Mouse (Mus musculus) left cerebral cortex, adult 2 months (tissue): ENCODE measurements at regions not wholly inside any gene's neighbourhood (a gene's known extent, or its start where the extent isn't known, plus 50 kb on each side); places are given as distances from the start of the nearest gene placed in this dataset.

ENCODE experiments used
- DNase-seq, 2 experiments: peaks; one replicate each; pipeline ENCODE4 v3.0.0; 2021 to 2022; ENCODE audit warnings: low spot score in 2 of 2, mixed read lengths in 1 of 2; ENCODE audit errors: extremely low spot score in 1 of 2
- H3K27ac ChIP-seq: fragments of 200-600 bp; 2 replicates; pipeline ENCODE4 v1.8.1; 2022
- H3K4me3 ChIP-seq: fragments of 200-600 bp; 2 replicates; pipeline ENCODE4 v1.8.1; 2022
- CTCF ChIP-seq: fragments of 200-600 bp; IDR thresholded peaks from 2 replicates; pipeline ENCODE4 v1.8.1; 2022; ENCODE audit warnings: antibody characterized with exemption, mild to moderate bottlenecking, moderate library complexity
- intact Hi-C: fragments of 180-260 bp; cut with DNase I; formaldehyde crosslinking; loops from one replicate; pipeline ENCODE4 v1.15.1; 2025

GRCm38 (mm10) chr3:101173954-101174353 lies 63.9 kb upstream of the Ptgfrn start:
- no peak overlapping the region for H3K4me3 ChIP-seq
- intact Hi-C loops, result no loop called here
- no peak for DNase-seq
- TF ChIP-seq CTCF, result no peak
- H3K27ac ChIP-seq, result no peak overlapping the region

GRCm38 (mm10) chr3:101170037-101171019 lies 60.2 kb upstream of the Ptgfrn start:
- intact Hi-C loops, result no loop called here
- Histone ChIP-seq H3K27ac (peak overlapping the region; percentile 64), H3K4me3 (no peak overlapping the region)
- no peak for TF ChIP-seq CTCF
- DNase-seq, result no peak

GRCm38 (mm10) chr3:101167026-101167425 lies 56.9 kb upstream of the Ptgfrn start:
- no peak overlapping the region for H3K27ac ChIP-seq
- H3K4me3 ChIP-seq, result no peak overlapping the region
- TF ChIP-seq CTCF, result no peak
- no peak for DNase-seq
- intact Hi-C loops, result no loop called here

- no peak overlapping the region for H3K27ac ChIP-seq
- no peak for DNase-seq
- H3K4me3 ChIP-seq, result no peak overlapping the region
- no peak for TF ChIP-seq CTCF
- intact Hi-C loops, result no loop called here
Observed at GRCm38 (mm10) chr3:101166580-101166979, 56.5 kb upstream of the Ptgfrn start.

- DNase-seq, result no peak
- no peak overlapping the region for H3K4me3 ChIP-seq
- H3K27ac ChIP-seq, result no peak overlapping the region
- intact Hi-C loops, result no loop called here
- no peak for TF ChIP-seq CTCF
Observed at GRCm38 (mm10) chr3:101165261-101165660, 55.2 kb upstream of the Ptgfrn start.

- Histone ChIP-seq H3K27ac (no peak overlapping the region), H3K4me3 (no peak overlapping the region)
- intact Hi-C loops, result loop anchor here (5.0 kb wide), 2 partner anchors 107 to 133 kb away; no protein-coding TSS in a partner anchor
- no peak for DNase-seq
- no peak for TF ChIP-seq CTCF
Observed at GRCm38 (mm10) chr3:101164771-101165170, 54.7 kb upstream of the Ptgfrn start.

GRCm38 (mm10) chr3:101163991-101164434 lies 53.9 kb upstream of the Ptgfrn start:
- Histone ChIP-seq H3K4me3 (no peak overlapping the region), H3K27ac (no peak overlapping the region)
- intact Hi-C loops, result loop anchor here (1.0 to 5.0 kb wide), 3 partner anchors 107 to 190 kb away; no protein-coding TSS in a partner anchor
- DNase-seq, result no peak
- TF ChIP-seq CTCF, result no peak

GRCm38 (mm10) chr3:101163160-101163990 lies 53.3 kb upstream of the Ptgfrn start:
- Histone ChIP-seq H3K27ac (peak overlapping the region; percentile 28), H3K4me3 (peak overlapping the region; percentile 26)
- intact Hi-C loops, result loop anchor here (1.0 to 5.0 kb wide), 3 partner anchors 106 to 189 kb away; no protein-coding TSS in a partner anchor
- DNase-seq, result no peak
- TF ChIP-seq CTCF, result peak; percentile 33

GRCm38 (mm10) chr3:101162536-101163159 lies 52.6 kb upstream of the Ptgfrn start:
- DNase-seq, result no peak
- Histone ChIP-seq H3K27ac (peak overlapping the region; percentile 28), H3K4me3 (peak overlapping the region; percentile 26)
- TF ChIP-seq CTCF, result no peak
- intact Hi-C loops, result loop anchor here (1.0 to 5.0 kb wide), 3 partner anchors 105 to 188 kb away; no protein-coding TSS in a partner anchor

- no peak for DNase-seq
- intact Hi-C loops, result loop anchor here (5.0 kb wide), 2 partner anchors 105 to 135 kb away; no protein-coding TSS in a partner anchor
- no peak for TF ChIP-seq CTCF
- Histone ChIP-seq H3K4me3 (no peak overlapping the region), H3K27ac (no peak overlapping the region)
Observed at GRCm38 (mm10) chr3:101161941-101162531, 52.0 kb upstream of the Ptgfrn start.

GRCm38 (mm10) chr3:101161421-101161940 lies 51.4 kb upstream of the Ptgfrn start:
- no peak for TF ChIP-seq CTCF
- intact Hi-C loops, result loop anchor here (5.0 kb wide), 2 partner anchors 104 to 136 kb away; no protein-coding TSS in a partner anchor
- Histone ChIP-seq H3K27ac (no peak overlapping the region), H3K4me3 (no peak overlapping the region)
- DNase-seq, result no peak
